Mouse (Mus musculus): ENCODE data around the gene Scd4.
"Not testable (repeated sequence)": the region's sequence is repeated elsewhere in the genome, so short reads cannot be mapped to it uniquely, and the experiment has no call there.

The Scd4 gene

GRCm38 (mm10) chr19:44316752-44317315 is 16.1 kb upstream of the Scd4 start:
- no peak for DNase-seq (ENCODE audit: extremely low spot score)

DNA sequence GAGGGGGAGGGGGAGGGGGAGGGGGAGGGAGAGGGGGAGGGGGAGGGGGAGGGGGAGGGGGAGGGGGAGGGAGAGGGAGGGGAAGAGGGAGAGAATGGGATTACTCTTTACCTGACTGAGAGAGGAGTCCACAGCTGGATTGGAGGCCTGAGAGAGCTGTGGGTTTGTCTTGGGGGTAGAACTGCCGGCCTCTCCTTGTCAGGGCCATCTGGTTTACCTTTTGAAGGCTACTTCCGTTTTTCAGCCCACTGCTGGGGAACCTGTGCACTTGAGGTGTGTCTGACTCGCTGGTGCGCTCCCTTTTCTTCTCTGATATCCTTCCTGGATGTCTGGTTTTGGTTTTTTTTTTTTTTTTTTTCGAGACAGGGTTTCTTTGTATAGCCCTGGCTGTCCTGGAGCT is 15.5 kb upstream of the Scd4 start:
- DNase-seq (ENCODE audit: extremely low spot score) = no peak

- DNase-seq (ENCODE audit: extremely low spot score) = no peak
Observed at GRCm38 (mm10) chr19:44318545-44318944, 14.3 kb upstream of the Scd4 start.

- DNase-seq (ENCODE audit: extremely low spot score) = no peak
Observed at GRCm38 (mm10) chr19:44320316-44320715, 12.6 kb upstream of the Scd4 start.

GRCm38 (mm10) chr19:44321201-44321600 is 11.7 kb upstream of the Scd4 start:
- no peak for DNase-seq (ENCODE audit: extremely low spot score)

DNA sequence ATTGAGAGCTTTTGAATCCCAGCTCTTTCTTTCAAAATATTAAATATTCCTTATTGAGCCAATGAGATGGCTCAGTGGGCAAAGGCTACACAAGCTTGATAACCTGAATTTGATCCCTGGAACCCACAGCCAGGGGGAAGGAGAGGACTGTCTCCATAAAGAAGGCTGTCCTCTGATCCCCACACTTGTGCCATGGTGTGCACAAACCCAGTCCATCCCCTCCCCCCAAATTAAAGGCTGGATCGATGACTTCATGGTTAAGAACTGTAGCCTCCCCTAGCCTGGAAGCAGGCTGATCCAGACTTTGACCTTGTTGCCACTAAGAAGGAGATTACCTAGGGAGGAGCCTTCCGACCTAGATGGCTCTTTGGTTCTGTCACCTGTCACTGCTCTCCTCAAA is 11.3 kb upstream of the Scd4 start:
- no peak for DNase-seq (ENCODE audit: extremely low spot score)

- DNase-seq (ENCODE audit: extremely low spot score) = no peak
Observed at GRCm38 (mm10) chr19:44329566-44329965, 3.3 kb upstream of the Scd4 start.

DNA sequence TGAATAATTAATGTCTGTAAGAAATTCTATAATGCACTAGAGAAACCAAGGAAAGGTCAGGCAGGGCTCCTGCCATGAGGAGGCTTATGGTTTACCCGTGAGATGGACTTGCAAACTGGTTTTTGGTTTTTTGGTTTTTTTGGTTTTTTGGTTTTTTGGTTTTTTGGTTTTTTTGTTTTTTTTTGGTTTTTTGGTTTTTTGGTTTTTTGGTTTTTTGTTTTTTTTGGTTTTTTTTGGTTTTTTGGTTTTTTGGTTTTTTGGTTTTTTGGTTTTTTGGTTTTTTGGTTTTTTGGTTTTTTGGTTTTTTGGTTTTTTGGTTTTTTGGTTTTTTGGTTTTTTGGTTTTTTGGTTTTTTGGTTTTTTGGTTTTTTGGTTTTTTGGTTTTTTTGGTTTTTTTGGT is 1.8 kb upstream of the Scd4 start:
- not testable (repeated sequence) for DNase-seq (ENCODE audit: extremely low spot score)

DNA sequence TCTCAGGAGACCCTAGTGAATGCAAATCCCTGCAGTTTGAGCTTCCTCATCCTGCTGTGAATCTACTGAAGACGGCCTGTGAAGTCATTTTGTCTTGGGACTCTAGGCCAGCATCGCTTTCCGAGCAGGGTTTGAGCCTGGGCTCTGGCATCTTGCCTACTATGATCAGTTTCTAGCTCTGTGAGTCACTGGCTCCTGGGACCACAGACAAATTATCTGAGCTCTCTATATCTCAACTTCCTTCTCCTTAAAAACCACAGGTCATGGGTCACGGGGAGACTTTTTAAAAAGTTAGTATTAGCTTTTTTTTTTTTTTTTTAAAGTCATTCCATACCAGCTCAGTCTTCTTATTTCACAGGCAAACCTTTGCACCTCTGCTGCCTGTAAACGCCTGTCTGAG is 981 bp upstream of the Scd4 start:
- no peak for DNase-seq (ENCODE audit: extremely low spot score)

DNA sequence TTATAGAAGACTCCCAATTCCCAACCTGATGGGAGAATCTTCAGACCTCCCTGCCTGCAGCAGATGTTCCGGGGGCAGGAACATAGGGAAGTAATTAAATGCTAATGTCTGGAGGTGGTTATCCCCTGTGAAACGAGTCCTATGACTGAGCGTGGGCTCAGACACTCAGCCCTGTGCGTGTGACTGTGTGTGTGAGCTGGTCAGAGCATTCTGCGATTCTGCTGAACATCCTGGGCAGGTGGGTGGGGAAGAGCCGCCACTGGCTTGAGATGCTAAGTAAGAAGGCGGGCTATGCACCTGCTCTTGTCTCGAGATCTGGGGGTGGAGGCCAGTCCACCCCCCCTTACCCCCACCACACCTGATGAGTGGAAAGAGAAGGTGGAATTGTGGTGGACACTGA is 566 bp upstream of the Scd4 start:
- no peak for DNase-seq (ENCODE audit: extremely low spot score)

- DNase-seq (ENCODE audit: extremely low spot score) = no peak
Observed at GRCm38 (mm10) chr19:44333991-44334390, 1.1 kb downstream of the Scd4 start.

- DNase-seq (ENCODE audit: extremely low spot score) = no peak
Observed at GRCm38 (mm10) chr19:44335876-44336662, 3.2 kb downstream of the Scd4 start.

- DNase-seq (ENCODE audit: extremely low spot score) = no peak
Observed at GRCm38 (mm10) chr19:44349689-44350088, 16.8 kb downstream of the Scd4 start.

GRCm38 (mm10) chr19:44351756-44352155 is 18.9 kb downstream of the Scd4 start:
- no peak for DNase-seq (ENCODE audit: extremely low spot score)

DNA sequence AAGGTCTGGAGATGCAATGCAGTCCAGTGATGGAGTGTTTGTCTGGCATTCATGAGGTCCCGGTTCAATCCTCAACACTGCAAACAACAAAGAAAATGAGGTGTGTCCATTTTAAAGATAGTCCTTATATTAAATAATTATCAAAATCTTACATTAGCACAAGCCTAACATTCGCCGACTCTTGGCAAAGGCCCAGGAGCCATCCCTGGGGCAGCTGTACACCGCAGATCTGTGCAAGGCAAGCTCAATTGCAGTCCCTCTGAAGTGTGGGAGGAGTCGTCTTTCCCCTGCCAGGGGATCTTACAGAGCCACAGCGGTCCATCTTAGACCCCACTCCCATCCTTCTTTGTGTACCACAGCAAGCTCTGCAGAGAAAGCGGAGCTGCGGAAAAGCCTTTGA is 25.8 kb downstream of the Scd4 start:
- no peak for DNase-seq (ENCODE audit: extremely low spot score)

DNA sequence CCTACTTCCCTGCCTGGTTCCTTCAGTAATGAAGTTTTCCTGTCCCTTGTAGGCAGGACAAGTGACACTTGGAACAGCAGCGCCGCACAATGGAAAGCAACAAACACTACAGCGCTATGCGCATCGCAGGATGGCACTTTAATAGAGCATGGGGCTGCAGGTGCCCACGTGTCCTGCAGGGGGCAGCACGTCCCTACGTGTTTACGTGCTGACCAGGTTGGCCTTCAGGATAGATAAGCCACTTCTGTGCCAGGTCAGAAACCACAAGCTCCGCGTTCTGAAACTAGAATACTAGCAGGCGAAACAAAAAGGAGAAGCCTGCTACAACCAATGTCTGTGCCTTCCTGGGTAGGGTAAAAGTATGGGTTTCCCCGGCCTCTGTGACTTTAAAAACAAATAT is 30.6 kb downstream of the Scd4 start:
- peak; percentile 77 for DNase-seq (ENCODE audit: extremely low spot score)

DNA sequence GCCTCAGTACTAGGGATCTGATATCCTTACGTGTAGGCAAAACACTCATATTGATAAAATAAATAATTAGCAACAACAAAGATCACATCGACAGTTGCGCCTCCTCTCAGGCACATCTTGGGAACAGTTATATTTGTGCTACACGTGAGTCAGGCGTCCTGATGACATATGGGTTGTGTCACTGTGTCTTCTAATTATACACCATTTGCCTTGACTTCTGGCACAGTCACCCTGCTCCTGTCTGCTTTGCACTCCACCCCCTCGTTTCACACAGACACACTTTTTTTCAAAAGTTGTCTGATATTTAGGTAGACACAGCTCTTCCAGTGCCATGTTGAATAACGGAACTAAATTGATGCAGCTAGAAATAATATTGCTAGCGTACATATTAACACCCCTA is 31.1 kb downstream of the Scd4 start:
- DNase-seq (ENCODE audit: extremely low spot score) = no peak

GRCm38 (mm10) chr19:44365733-44366132 is 32.8 kb downstream of the Scd4 start:
- DNase-seq (ENCODE audit: extremely low spot score) = no peak

GRCm38 (mm10) chr19:44367076-44367475 is 34.2 kb downstream of the Scd4 start:
- DNase-seq (ENCODE audit: extremely low spot score) = not testable (repeated sequence)

- no peak for DNase-seq (ENCODE audit: extremely low spot score)
Observed at GRCm38 (mm10) chr19:44369371-44369770, 36.5 kb downstream of the Scd4 start.

DNA sequence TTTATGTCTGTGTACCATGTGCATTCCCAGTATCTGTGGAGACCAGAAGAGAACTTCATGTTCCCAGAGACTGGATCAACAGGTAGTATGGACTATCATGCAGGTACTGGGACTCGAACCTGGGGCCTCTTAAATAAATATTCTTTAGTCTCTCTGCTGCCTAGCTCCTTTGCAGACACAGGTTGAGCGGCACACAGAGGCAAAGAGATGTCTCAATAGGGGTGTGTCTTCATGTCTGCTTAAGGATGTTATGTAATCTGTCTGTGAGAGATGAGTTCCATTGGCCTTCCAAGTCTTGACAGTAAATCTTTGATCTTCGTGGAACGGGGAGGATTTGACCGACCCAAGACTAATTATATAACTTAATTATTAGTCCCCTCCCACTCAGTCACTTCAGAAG is 37.3 kb downstream of the Scd4 start:
- no peak for DNase-seq (ENCODE audit: extremely low spot score)

- peak; percentile 71 for DNase-seq (ENCODE audit: extremely low spot score)
Observed at GRCm38 (mm10) chr19:44372969-44373368, 40.1 kb downstream of the Scd4 start.

GRCm38 (mm10) chr19:44376511-44376951 is 43.6 kb downstream of the Scd4 start:
- DNase-seq (ENCODE audit: extremely low spot score) = no peak
